Mouse (Mus musculus): ENCODE results near the gene Zfp239. TPM values are rescaled to one million over a fixed set of nuclear protein-coding genes. Genes with fewer than 3 reads are reported as not detected.

Gene Zfp239
- total and polyA plus RNA-seq, 3 experiments: 18.6 to 20.4 TPM; not detected in 1

DNA sequence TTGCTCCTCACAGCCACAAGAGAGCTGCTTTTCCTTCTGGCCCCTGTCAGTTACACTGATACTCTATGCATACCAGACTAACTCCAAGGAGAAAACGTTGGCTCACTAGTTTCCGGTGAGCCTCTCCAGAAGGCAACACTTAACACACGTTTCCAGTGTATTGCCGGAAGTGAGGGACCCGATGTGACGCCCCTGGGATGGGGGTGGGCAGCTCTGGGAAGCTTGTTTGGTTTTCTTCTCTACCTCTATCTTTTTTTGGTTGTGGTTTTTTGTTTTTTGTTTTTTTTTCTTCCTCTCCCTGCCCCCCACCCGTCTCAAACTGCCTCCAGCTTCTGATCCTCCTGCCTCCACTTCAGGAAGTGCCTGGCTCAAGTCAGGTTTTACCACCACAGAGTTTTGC is 20.1 kb downstream of the Zfp239 start (continued):
- no peak for TF ChIP-seq GABPA (IDR thresholded peaks at IDR 0.05; ENCODE audit: low read depth, low read length)
- no peak for TF ChIP-seq TAL1 (IDR thresholded peaks at IDR 0.05; ENCODE audit: low read length)
- no peak for TF ChIP-seq CHD1 (IDR thresholded peaks at IDR 0.05; ENCODE audit: low read depth, low read length)

DNA sequence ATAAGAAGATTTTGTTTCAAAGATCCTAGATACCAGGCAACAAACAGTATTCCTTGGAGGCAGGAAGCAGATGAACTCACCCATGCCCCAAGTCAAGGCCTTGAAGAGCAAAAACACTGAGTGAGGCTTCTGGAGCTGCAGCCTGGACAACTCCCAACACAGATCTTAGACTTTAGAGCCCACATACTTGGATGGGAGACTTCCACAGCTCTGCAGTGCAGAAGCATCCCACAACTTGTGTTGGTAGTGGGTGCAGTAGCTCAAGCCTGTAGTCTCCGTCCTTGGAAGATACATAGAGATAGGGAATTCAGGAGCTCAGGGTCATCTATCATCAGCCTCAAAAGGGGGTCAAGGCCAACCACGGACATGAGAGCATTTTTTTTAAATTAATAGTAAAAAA is 24.0 kb downstream of the Zfp239 start:
- Histone ChIP-seq H3K27ac (ENCODE audit: control insufficient read depth, low read depth, low read length) (no peak overlapping the region), H3K4me1 (ENCODE audit: control insufficient read depth in 1 of 2, insufficient read depth in 2 of 2, low read length in 2 of 2) (peaks cover 23 to 44% of the 10 kb centered on the region in 2 experiments)

DNA sequence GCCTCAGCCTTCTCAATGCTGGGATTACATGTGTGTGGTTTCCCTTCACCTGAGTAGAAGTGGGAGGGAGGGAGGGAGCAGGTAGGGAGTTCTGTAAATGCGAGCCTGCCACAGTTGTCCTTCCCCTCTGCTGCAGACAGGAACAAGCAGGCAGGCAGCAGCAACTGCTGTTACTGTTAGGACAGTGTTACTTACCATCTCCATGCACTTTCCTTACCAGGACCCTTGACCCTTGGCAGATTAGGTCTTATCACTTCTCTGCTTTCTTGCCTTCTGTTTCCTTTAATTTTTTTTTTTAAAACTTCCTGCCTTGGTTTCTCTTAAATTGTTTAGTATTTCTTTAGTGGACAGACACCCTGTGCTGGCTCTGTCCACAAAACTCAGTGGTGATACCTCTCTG is 26.1 kb downstream of the Zfp239 start:
- Histone ChIP-seq H3K36me3 (ENCODE audit: control insufficient read depth in 1 of 2, insufficient read depth in 2 of 2, low read length in 2 of 2) (peaks cover 0 to 39% of the 10 kb centered on the region in 2 experiments; a peak in 2 of 4 replicates), H3K4me1 (ENCODE audit: control insufficient read depth in 1 of 2, insufficient read depth in 2 of 2, low read length in 2 of 2) (peaks cover 19 to 32% of the 10 kb centered on the region in 2 experiments), H3K27ac (ENCODE audit: control insufficient read depth, low read depth, low read length) (peak overlapping the region; percentile 98), H3K9me3 (replicated peaks; ENCODE audit: insufficient read depth, low read length) (no peaks in the 10 kb centered on the region), H3K79me2 (ENCODE audit: control insufficient read depth, insufficient read depth, low read length, poor library complexity) (peaks cover 10% of the 10 kb centered on the region), H3K9ac (ENCODE audit: control insufficient read depth, low read depth, low read length, poor library complexity, severe bottlenecking) (peak overlapping the region; percentile 69), H3K27me3 (ENCODE audit: control insufficient read depth in 1 of 2, insufficient read depth in 2 of 2, low read length in 2 of 2) (no peaks in the 10 kb centered on the region), H3K4me3 (ENCODE audit: control insufficient read depth in 1 of 2, insufficient read depth in 1 of 2, low read depth in 2 of 2, low read length in 2 of 2) (peak overlapping the region; percentile 18 to 28)
- peak; percentile 63 for DNase-seq (ENCODE audit: low read depth, low spot score)
- peak; percentile 95 for TF ChIP-seq ZNF384 (IDR thresholded peaks at IDR 0.05; ENCODE audit: low read depth, low read length)
- peak; percentile 38 for TF ChIP-seq RCOR1 (IDR thresholded peaks at IDR 0.05; ENCODE audit: low read depth, low read length)
- TF ChIP-seq GATA1 (IDR thresholded peaks at IDR 0.05; ENCODE audit: low read depth, low read length): peak; percentile 80
- TF ChIP-seq ETS1 (IDR thresholded peaks at IDR 0.05; ENCODE audit: low read depth, low read length): peak; percentile 79
- no peak for TF ChIP-seq CTCF (IDR thresholded peaks at IDR 0.05 in 2 of 3, conservative IDR thresholded peaks at IDR 0.05 in 1 of 3; ENCODE audit: control insufficient read depth in 1 of 3, insufficient read depth in 1 of 3, low read depth in 2 of 3, low read length in 3 of 3, poor library complexity in 1 of 3, severe bottlenecking in 1 of 3)
- TF ChIP-seq MEF2A (IDR thresholded peaks at IDR 0.05; ENCODE audit: extremely low read depth, insufficient replicate concordance, low read depth, low read length, poor library complexity, severe bottlenecking): peak; percentile 17; the same call in 1 of the 2 replicates
- peak; percentile 64; the same call in 1 of the 2 replicates for TF ChIP-seq ZKSCAN1 (IDR thresholded peaks at IDR 0.05; ENCODE audit: low read depth, low read length)
- TF ChIP-seq EP300 (IDR thresholded peaks at IDR 0.05; ENCODE audit: low read depth in 1 of 2, low read length in 2 of 2): peak; percentile 75 to 83
- peak; percentile 86 for TF ChIP-seq TCF12 (IDR thresholded peaks at IDR 0.05; ENCODE audit: low read depth, low read length)
- no peak for TF ChIP-seq KAT2A (conservative IDR thresholded peaks at IDR 0.05; ENCODE audit: low read depth, low read length)
- no peak for TF ChIP-seq UBTF (IDR thresholded peaks at IDR 0.05; ENCODE audit: borderline replicate concordance, insufficient read depth, low read depth, low read length)
- TF ChIP-seq JUND (IDR thresholded peaks at IDR 0.05; ENCODE audit: low read depth, low read length): no peak
- TF ChIP-seq MXI1 (IDR thresholded peaks at IDR 0.05; ENCODE audit: low read depth, low read length): 0 out of 2 replicates have a peak, but pooled peaks have one; percentile 36
- TF ChIP-seq E2F4 (IDR thresholded peaks at IDR 0.05; ENCODE audit: borderline replicate concordance, low read depth, low read length): no peak
- no peak for TF ChIP-seq GABPA (IDR thresholded peaks at IDR 0.05; ENCODE audit: low read depth, low read length)
- TF ChIP-seq SIN3A (IDR thresholded peaks at IDR 0.05; ENCODE audit: low read length): peak; percentile 52
- 0 out of 2 replicates have a peak, but pooled peaks have one; percentile 37 for TF ChIP-seq MYC (IDR thresholded peaks at IDR 0.05; ENCODE audit: low read depth, low read length)
- TF ChIP-seq TAL1 (IDR thresholded peaks at IDR 0.05; ENCODE audit: low read length): peak; percentile 67

More for the DNA sequence above, 24.0 kb downstream of the Zfp239 start:
- no peak for DNase-seq (ENCODE audit: low read depth, low spot score)
- H3K79me2 ChIP-seq (ENCODE audit: control insufficient read depth, insufficient read depth, low read length, poor library complexity): peaks cover 9% of the 10 kb centered on the region
- H3K9me3 ChIP-seq (replicated peaks; ENCODE audit: insufficient read depth, low read length): no peaks in the 10 kb centered on the region
- TF ChIP-seq ZC3H11A (IDR thresholded peaks at IDR 0.05; ENCODE audit: low read depth, low read length) (no peak), GATA1 (IDR thresholded peaks at IDR 0.05; ENCODE audit: low read depth, low read length) (no peak), POLR2A (IDR thresholded peaks at IDR 0.05; ENCODE audit: control insufficient read depth in 1 of 2, insufficient read depth in 1 of 2, low read depth in 1 of 2, low read length in 2 of 2, poor library complexity in 1 of 2) (no peak), POLR2AphosphoS5 (IDR thresholded peaks at IDR 0.05; ENCODE audit: borderline replicate concordance, low read depth, low read length) (no peak), MAZ (IDR thresholded peaks at IDR 0.05; ENCODE audit: low read depth, low read length) (no peak), HCFC1 (IDR thresholded peaks at IDR 0.05; ENCODE audit: low read depth, low read length) (no peak), TCF12 (IDR thresholded peaks at IDR 0.05; ENCODE audit: low read depth, low read length) (no peak), ELF1 (IDR thresholded peaks at IDR 0.05; ENCODE audit: low read depth, low read length) (no peak), USF2 (IDR thresholded peaks at IDR 0.05; ENCODE audit: borderline replicate concordance in 1 of 2, insufficient read depth in 1 of 2, low read depth in 1 of 2, low read length in 2 of 2) (no peak), UBTF (IDR thresholded peaks at IDR 0.05; ENCODE audit: borderline replicate concordance, insufficient read depth, low read depth, low read length) (no peak), NELFE (IDR thresholded peaks at IDR 0.05; ENCODE audit: low read depth, low read length) (no peak), SMC3 (IDR thresholded peaks at IDR 0.05; ENCODE audit: low read depth, low read length) (no peak), CTCF (IDR thresholded peaks at IDR 0.05 in 2 of 3, conservative IDR thresholded peaks at IDR 0.05 in 1 of 3; ENCODE audit: control insufficient read depth in 1 of 3, insufficient read depth in 1 of 3, low read depth in 2 of 3, low read length in 3 of 3, poor library complexity in 1 of 3, severe bottlenecking in 1 of 3) (no peak), TAL1 (IDR thresholded peaks at IDR 0.05; ENCODE audit: low read length) (no peak), BHLHE40 (IDR thresholded peaks at IDR 0.05; ENCODE audit: borderline replicate concordance, low read depth, low read length) (no peak), CHD1 (IDR thresholded peaks at IDR 0.05; ENCODE audit: low read depth, low read length) (no peak), RAD21 (IDR thresholded peaks at IDR 0.05; ENCODE audit: low read depth, low read length) (no peak), USF1 (IDR thresholded peaks at IDR 0.05; ENCODE audit: low read depth, low read length) (no peak), TBP (IDR thresholded peaks at IDR 0.05; ENCODE audit: low read depth, low read length) (no peak)
- no peak overlapping the region for H3K9ac ChIP-seq (ENCODE audit: control insufficient read depth, low read depth, low read length, poor library complexity, severe bottlenecking)
- H3K4me3 ChIP-seq (ENCODE audit: control insufficient read depth in 1 of 2, insufficient read depth in 1 of 2, low read depth in 2 of 2, low read length in 2 of 2): no peak overlapping the region
- H3K36me3 ChIP-seq (ENCODE audit: control insufficient read depth in 1 of 2, insufficient read depth in 2 of 2, low read length in 2 of 2): peaks cover 0 to 45% of the 10 kb centered on the region in 2 experiments; a peak in 2 of 4 replicates
- no peaks in the 10 kb centered on the region for H3K27me3 ChIP-seq (ENCODE audit: control insufficient read depth in 1 of 2, insufficient read depth in 2 of 2, low read length in 2 of 2)
